Mouse (Mus musculus): ENCODE data around the gene Cdk1. TPM values are rescaled to one million over a fixed set of nuclear protein-coding genes. Genes with fewer than 3 reads are reported as not detected.

Cdk1 gene
- polyA plus RNA-seq, 1 experiment from 2014 or later = 147 TPM

GRCm38 (mm10) chr10:69328656-69329046, 24.1 kb downstream of the Cdk1 start:
- no peak; the same call in 1 of the 2 replicates for ATAC-seq (ENCODE audit: low FRiP score, low TSS enrichment)
- Histone ChIP-seq H3K36me3 (ENCODE audit: control insufficient read depth, insufficient read depth, low read length) (no peaks in the 10 kb centered on the region), H3K27me3 (ENCODE audit: control insufficient read depth, insufficient read depth, low read length) (no peaks in the 10 kb centered on the region), H3K4me3 (ENCODE audit: low read depth, low read length) (no peak overlapping the region), H3K9me3 (ENCODE audit: control insufficient read depth, low read length) (no peaks in the 10 kb centered on the region), H3K4me1 (replicated peaks; ENCODE audit: control insufficient read depth, insufficient read depth) (no peaks in the 10 kb centered on the region), H3K9ac (ENCODE audit: low read length) (no peak overlapping the region), H3K4me2 (replicated peaks; ENCODE audit: low read depth) (no peak overlapping the region), H3K27ac (replicated peaks) (no peak overlapping the region)
- no peak for DNase-seq (ENCODE audit: low spot score)
- TF ChIP-seq CTCF (IDR thresholded peaks at IDR 0.05; ENCODE audit: low read depth) (no peak), EP300 (optimal IDR thresholded peaks at IDR 0.05) (no peak)
- 58% methylated on average over 4 of the region's 4 CpGs for WGBS

- ATAC-seq (ENCODE audit: low FRiP score, low TSS enrichment) (no peak; the same call in 1 of the 2 replicates), DNase-seq (ENCODE audit: low spot score) (no peak)
- 70% methylated on average over 12 of the region's 12 CpGs for WGBS
- Histone ChIP-seq H3K4me3 (ENCODE audit: low read depth, low read length) (no peak overlapping the region), H3K36me3 (ENCODE audit: control insufficient read depth, insufficient read depth, low read length) (no peaks in the 10 kb centered on the region), H3K27ac (replicated peaks) (no peak overlapping the region), H3K9me3 (ENCODE audit: control insufficient read depth, low read length) (no peaks in the 10 kb centered on the region), H3K4me1 (replicated peaks; ENCODE audit: control insufficient read depth, insufficient read depth) (no peaks in the 10 kb centered on the region), H3K27me3 (ENCODE audit: control insufficient read depth, insufficient read depth, low read length) (no peaks in the 10 kb centered on the region), H3K4me2 (replicated peaks; ENCODE audit: low read depth) (no peak overlapping the region), H3K9ac (ENCODE audit: low read length) (no peak overlapping the region)
- TF ChIP-seq EP300 (optimal IDR thresholded peaks at IDR 0.05) (no peak), CTCF (IDR thresholded peaks at IDR 0.05; ENCODE audit: low read depth) (no peak)
Observed at GRCm38 (mm10) chr10:69328029-69328655, 24.6 kb downstream of the Cdk1 start.

GRCm38 (mm10) chr10:69327362-69327761, 25.4 kb downstream of the Cdk1 start:
- H3K4me1 ChIP-seq (replicated peaks; ENCODE audit: control insufficient read depth, insufficient read depth) = no peaks in the 10 kb centered on the region
- peak; percentile 38 for DNase-seq (ENCODE audit: low spot score)
- H3K27me3 ChIP-seq (ENCODE audit: control insufficient read depth, insufficient read depth, low read length) = no peaks in the 10 kb centered on the region
- 54% methylated on average over 8 of the region's 8 CpGs for WGBS
- no peak overlapping the region for H3K4me3 ChIP-seq (ENCODE audit: low read depth, low read length)
- H3K4me2 ChIP-seq (replicated peaks; ENCODE audit: low read depth) = no peak overlapping the region
- H3K27ac ChIP-seq (replicated peaks) = no peak overlapping the region
- H3K36me3 ChIP-seq (ENCODE audit: control insufficient read depth, insufficient read depth, low read length) = no peaks in the 10 kb centered on the region
- ATAC-seq (ENCODE audit: low FRiP score, low TSS enrichment) = peak; percentile 67
- H3K9me3 ChIP-seq (ENCODE audit: control insufficient read depth, low read length) = no peaks in the 10 kb centered on the region
- H3K9ac ChIP-seq (ENCODE audit: low read length) = no peak overlapping the region
- TF ChIP-seq EP300 (optimal IDR thresholded peaks at IDR 0.05) (no peak), CTCF (IDR thresholded peaks at IDR 0.05; ENCODE audit: low read depth) (no peak)

GRCm38 (mm10) chr10:69326433-69326832, 26.3 kb downstream of the Cdk1 start:
- Histone ChIP-seq H3K27ac (replicated peaks) (peak overlapping the region; percentile 25; the same call in 1 of the 2 replicates), H3K9me3 (ENCODE audit: control insufficient read depth, low read length) (no peaks in the 10 kb centered on the region), H3K4me1 (replicated peaks; ENCODE audit: control insufficient read depth, insufficient read depth) (no peaks in the 10 kb centered on the region), H3K9ac (ENCODE audit: low read length) (no peak overlapping the region), H3K27me3 (ENCODE audit: control insufficient read depth, insufficient read depth, low read length) (no peaks in the 10 kb centered on the region), H3K4me2 (replicated peaks; ENCODE audit: low read depth) (no peak overlapping the region), H3K36me3 (ENCODE audit: control insufficient read depth, insufficient read depth, low read length) (no peaks in the 10 kb centered on the region), H3K4me3 (ENCODE audit: low read depth, low read length) (no peak overlapping the region)
- DNase-seq (ENCODE audit: low spot score) = no peak
- 58% methylated on average over 3 of the region's 3 CpGs for WGBS
- peak; percentile 41; the same call in 1 of the 2 replicates for ATAC-seq (ENCODE audit: low FRiP score, low TSS enrichment)
- TF ChIP-seq EP300 (optimal IDR thresholded peaks at IDR 0.05) (no peak), CTCF (IDR thresholded peaks at IDR 0.05; ENCODE audit: low read depth) (peak; percentile 13; the same call in 1 of the 2 replicates)

DNA sequence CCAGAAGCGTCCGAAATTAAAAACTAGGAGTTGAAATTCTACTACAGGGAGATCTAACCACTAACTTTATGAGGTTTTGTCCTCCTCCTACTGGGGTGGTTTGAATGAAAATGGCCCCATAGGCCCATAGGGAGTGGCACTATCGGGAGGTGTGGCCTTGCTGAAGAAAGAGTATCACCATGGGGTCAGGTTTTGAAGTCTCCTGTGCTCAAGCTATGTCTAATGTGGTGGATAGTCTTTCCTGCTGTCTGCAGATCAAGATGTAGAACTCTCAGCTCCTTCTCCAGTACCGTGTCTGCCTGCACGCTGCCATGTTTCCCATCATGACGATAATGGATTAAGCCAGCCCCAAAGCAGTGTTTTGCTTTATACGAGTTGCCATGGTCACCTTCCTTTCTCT, 27.9 kb downstream of the Cdk1 start:
- no peak overlapping the region for H3K27ac ChIP-seq (replicated peaks)
- no peaks in the 10 kb centered on the region for H3K27me3 ChIP-seq (ENCODE audit: control insufficient read depth, insufficient read depth, low read length)
- H3K36me3 ChIP-seq (ENCODE audit: control insufficient read depth, insufficient read depth, low read length) = no peaks in the 10 kb centered on the region
- TF ChIP-seq EP300 (optimal IDR thresholded peaks at IDR 0.05) = no peak
- TF ChIP-seq CTCF (IDR thresholded peaks at IDR 0.05; ENCODE audit: low read depth) = no peak
- no peak overlapping the region for H3K4me2 ChIP-seq (replicated peaks; ENCODE audit: low read depth)
- ATAC-seq (ENCODE audit: low FRiP score, low TSS enrichment) = no peak
- H3K4me1 ChIP-seq (replicated peaks; ENCODE audit: control insufficient read depth, insufficient read depth) = no peaks in the 10 kb centered on the region
- no peaks in the 10 kb centered on the region for H3K9me3 ChIP-seq (ENCODE audit: control insufficient read depth, low read length)
- 90% methylated on average over 7 of the region's 7 CpGs for WGBS
- H3K4me3 ChIP-seq (ENCODE audit: low read depth, low read length) = no peak overlapping the region
- DNase-seq (ENCODE audit: low spot score) = no peak
- H3K9ac ChIP-seq (ENCODE audit: low read length) = no peak overlapping the region

- Histone ChIP-seq H3K36me3 (ENCODE audit: control insufficient read depth, insufficient read depth, low read length) (no peaks in the 10 kb centered on the region), H3K4me1 (replicated peaks; ENCODE audit: control insufficient read depth, insufficient read depth) (no peaks in the 10 kb centered on the region), H3K9me3 (ENCODE audit: control insufficient read depth, low read length) (no peaks in the 10 kb centered on the region), H3K27ac (replicated peaks) (no peak overlapping the region), H3K27me3 (ENCODE audit: control insufficient read depth, insufficient read depth, low read length) (no peaks in the 10 kb centered on the region), H3K4me3 (ENCODE audit: low read depth, low read length) (no peak overlapping the region), H3K9ac (ENCODE audit: low read length) (no peak overlapping the region), H3K4me2 (replicated peaks; ENCODE audit: low read depth) (no peak overlapping the region)
- TF ChIP-seq CTCF (IDR thresholded peaks at IDR 0.05; ENCODE audit: low read depth) (no peak), EP300 (optimal IDR thresholded peaks at IDR 0.05) (no peak)
- ATAC-seq (ENCODE audit: low FRiP score, low TSS enrichment) = no peak
- DNase-seq (ENCODE audit: low spot score) = no peak
- WGBS = 83% methylated on average over 13 of the region's 13 CpGs
Observed at GRCm38 (mm10) chr10:69323986-69324385, 28.8 kb downstream of the Cdk1 start.

Measured in stomach, postnatal 0 days (tissue).